Mouse (Mus musculus): ENCODE measurements around the gene Sorcs2.

DNA sequence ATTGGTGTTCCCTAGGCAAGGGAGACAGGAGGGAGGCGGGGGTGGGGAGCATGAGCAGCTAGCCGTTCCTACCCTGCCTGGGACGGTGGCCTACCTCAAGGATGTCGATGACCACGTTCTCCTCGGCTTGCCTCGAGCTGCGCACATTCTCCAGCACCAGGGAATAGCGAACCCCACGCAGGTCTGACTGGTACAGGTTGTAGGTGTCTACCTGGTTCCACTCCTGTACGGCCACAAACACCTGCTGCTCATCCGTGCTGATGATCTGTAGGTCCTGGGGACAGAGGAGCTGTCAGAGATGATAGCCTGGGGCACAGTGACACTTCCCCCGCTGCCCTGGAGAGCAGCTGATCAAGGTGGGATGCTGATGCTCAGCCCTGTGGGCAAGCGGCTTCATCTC lies 342.1 kb downstream of the Sorcs2 start:
- TF ChIP-seq POLR2A (IDR thresholded peaks at IDR 0.05; ENCODE audit: borderline replicate concordance, extremely low read depth, low read depth, low read length) (no peak), CTCF (IDR thresholded peaks at IDR 0.05; ENCODE audit: insufficient read depth, low read length) (no peak)

Data from lung, adult 2 months (tissue).